Mouse (Mus musculus) limb, embryonic 13.5 days (tissue): ENCODE data around the gene Plxnc1. TPM values are rescaled to one million over a fixed set of nuclear protein-coding genes. Genes with fewer than 3 reads are reported as not detected.

Source experiments
- ATAC-seq: fragments of 200-750 bp; cut with Nextera tagmentation; 2 replicates; pipeline ENCODE4 v1.8.0; 2017; ENCODE audit warnings: low read depth, moderate number of reproducible peaks, moderate TSS enrichment; ENCODE audit not compliant: low FRiP score
- H3K27ac ChIP-seq: fragments of 300-500 bp; sonication (generic); 2 replicates; pipeline ENCODE4 v1.5.1; 2015; ENCODE audit warnings: inconsistent platforms, mild to moderate bottlenecking, moderate library complexity
- H3K27me3 ChIP-seq: fragments of 300-500 bp; sonication (generic); 2 replicates; pipeline ENCODE4 v1.6.1; 2015; ENCODE audit warnings: mild to moderate bottlenecking, inconsistent platforms
- H3K36me3 ChIP-seq: fragments of 300-500 bp; sonication (generic); 2 replicates; pipeline ENCODE4 v1.6.1; 2015; ENCODE audit warnings: inconsistent platforms, mild to moderate bottlenecking, moderate library complexity
- H3K4me1 ChIP-seq: fragments of 300-500 bp; sonication (generic); 2 replicates; pipeline ENCODE4 v1.6.1; 2015; ENCODE audit warnings: inconsistent platforms
- H3K4me2 ChIP-seq: fragments of 300-500 bp; sonication (generic); replicated peaks from 2 replicates; pipeline ENCODE4 v1.6.1; 2015; ENCODE audit warnings: inconsistent platforms, mild to moderate bottlenecking, moderate library complexity
- H3K4me3 ChIP-seq: fragments of 300-500 bp; sonication (generic); 2 replicates; pipeline ENCODE4 v1.5.1; 2015; ENCODE audit warnings: moderate library complexity, mild to moderate bottlenecking, inconsistent platforms
- H3K9ac ChIP-seq: fragments of 300-500 bp; sonication (generic); 2 replicates; pipeline ENCODE4 v1.6.1; 2015; ENCODE audit warnings: mild to moderate bottlenecking, inconsistent platforms
- H3K9me3 ChIP-seq: fragments of 300-500 bp; sonication (generic); 2 replicates; pipeline ENCODE4 v1.6.1; 2016; ENCODE audit warnings: inconsistent platforms
- WGBS: fragments of 180-500 bp; shearing (Covaris S2); methylation state at CpG from one replicate; pipeline ENCODE4 v1.1.7; 2015; 5-methylcytosine and 5-hydroxymethylcytosine counted together
- polyA plus RNA-seq: library from polyadenylated mRNA; unstranded; fragments of >200 nt; fragmentation: Nextera tagmentation; extraction: Ambion mirVana; gene quantifications from 2 replicates; pipeline ENCODE4 v1.2.1, GENCODE M21; 2015

Gene Plxnc1
- polyA plus RNA-seq, 1 experiment from 2014 or later, result 2.7 TPM

- H3K9me3 ChIP-seq, result no peaks in the 10 kb centered on the region
- ATAC-seq, result no peak
- no peak overlapping the region for H3K4me2 ChIP-seq
- no peak overlapping the region for H3K27ac ChIP-seq
- H3K27me3 ChIP-seq, result no peaks in the 10 kb centered on the region
- H3K9ac ChIP-seq, result no peak overlapping the region
- 60% methylated on average over 2 of the region's 2 CpGs for WGBS
- H3K4me3 ChIP-seq, result no peak overlapping the region
- H3K4me1 ChIP-seq, result no peaks in the 10 kb centered on the region
- peaks cover 10% of the 10 kb centered on the region for H3K36me3 ChIP-seq
Observed at GRCm38 (mm10) chr10:94747011-94747410, 197.6 kb downstream of the Plxnc1 start.

- H3K4me2 ChIP-seq, result no peak overlapping the region
- peaks cover 4% of the 10 kb centered on the region; the same call in 1 of the 2 replicates for H3K36me3 ChIP-seq
- no peak for ATAC-seq
- H3K27me3 ChIP-seq, result no peaks in the 10 kb centered on the region
- peaks cover 7% of the 10 kb centered on the region for H3K4me1 ChIP-seq
- no peaks in the 10 kb centered on the region for H3K9me3 ChIP-seq
- H3K27ac ChIP-seq, result no peak overlapping the region
- H3K9ac ChIP-seq, result no peak overlapping the region
- WGBS, result 95% methylated on average over 3 of the region's 3 CpGs
- no peak overlapping the region for H3K4me3 ChIP-seq
Observed at GRCm38 (mm10) chr10:94741459-94741858, 203.2 kb downstream of the Plxnc1 start.
